ENCODE assay signal across 26 mouse cellular contexts in genomic region chr7:142096701-142097100, GRCm38 (mm10). TPM values are rescaled to one million over a fixed set of nuclear protein-coding genes. Genes with fewer than 3 reads are reported as not detected.
A peak's percentile ranks its signal among the peaks of the same experiment; 100 is the strongest.
DNase-seq lines count a peak whose midpoint lies in the region; ATAC-seq and TF ChIP-seq lines count a peak whose summit lies in the region.
"Had no signal": no experiment of that assay in that cellular context is flagged by ENCODE, and none has a peak within 500 bp of the region (broad histone marks: within the 10 kb centered on the region; RNA-seq: fewer than 3 reads in every experiment).

No protein-coding gene starts in this region.

- peak overlapping the region; percentile 96; the same call in 1 of the 2 replicates for H3K4me2 ChIP-seq in forebrain, postnatal 0 days (ENCODE audit: low read depth)
- no peak overlapping the region; the same call in 1 of the 2 replicates for H3K4me2 ChIP-seq in forebrain, embryonic 16.5 days (ENCODE audit: low read length)
- H3K4me2 ChIP-seq in midbrain, embryonic 14.5 days (ENCODE audit: low read length) = peak overlapping the region; percentile 80; the same call in 1 of the 2 replicates
- peak overlapping the region; percentile 96 for H3K4me2 ChIP-seq in midbrain, embryonic 16.5 days (ENCODE audit: low read length)
- H3K4me2 ChIP-seq: liver, embryonic 15.5 days had no signal

- H3K4me3 ChIP-seq in forebrain, postnatal 0 days (ENCODE audit: low read depth, low read length) = no peak overlapping the region
- no peak overlapping the region for H3K4me3 ChIP-seq in forebrain, embryonic 16.5 days (replicated peaks; ENCODE audit: low read length)
- no peak overlapping the region for H3K4me3 ChIP-seq in midbrain, embryonic 14.5 days (replicated peaks; ENCODE audit: low read depth, low read length)
- no peak overlapping the region for H3K4me3 ChIP-seq in midbrain, embryonic 10.5 days
- peak overlapping the region; percentile 88; the same call in 1 of the 2 replicates for H3K4me3 ChIP-seq in midbrain, embryonic 16.5 days (ENCODE audit: low read depth, low read length)
- H3K4me3 ChIP-seq: liver, embryonic 15.5 days; megakaryocyte, embryonic 14.5 days had no signal

- no peak for DNase-seq in forebrain, postnatal 0 days
- DNase-seq in midbrain, embryonic 14.5 days = no peak
- DNase-seq in midbrain, embryonic 10.5 days (ENCODE audit: low spot score) = no peak
- no peak for DNase-seq in layer of hippocampus, postnatal 25 days (ENCODE audit: extremely low spot score in 1 of 2, low spot score in 1 of 2)
- no peak for DNase-seq in lung, postnatal 36 days
- DNase-seq: heart, postnatal 4 days; kidney, adult 11 months; lung, postnatal 10 days; right cerebral cortex, postnatal 25 days had no signal

- no peaks in the 10 kb centered on the region for H3K27me3 ChIP-seq in forebrain, postnatal 0 days (ENCODE audit: insufficient read depth, low read length)
- H3K27me3 ChIP-seq in forebrain, embryonic 16.5 days (replicated peaks; ENCODE audit: control insufficient read depth, insufficient read depth, low read length) = no peaks in the 10 kb centered on the region; the same call in 1 of the 2 replicates
- peaks cover 6% of the 10 kb centered on the region; the same call in 1 of the 2 replicates for H3K27me3 ChIP-seq in midbrain, embryonic 14.5 days (ENCODE audit: control insufficient read depth, insufficient read depth, low read length)
- H3K27me3 ChIP-seq in midbrain, embryonic 10.5 days (ENCODE audit: low read depth, poor library complexity, severe bottlenecking) = peaks cover 67% of the 10 kb centered on the region
- no peaks in the 10 kb centered on the region for H3K27me3 ChIP-seq in midbrain, embryonic 16.5 days (ENCODE audit: control insufficient read depth, insufficient read depth, low read depth, low read length)

- H3K9me3 ChIP-seq in forebrain, postnatal 0 days (ENCODE audit: low read length) = no peaks in the 10 kb centered on the region
- no peaks in the 10 kb centered on the region for H3K9me3 ChIP-seq in forebrain, embryonic 16.5 days (ENCODE audit: control insufficient read depth, low read length)
- H3K9me3 ChIP-seq in midbrain, embryonic 14.5 days (ENCODE audit: control insufficient read depth, low read length) = no peaks in the 10 kb centered on the region
- no peaks in the 10 kb centered on the region for H3K9me3 ChIP-seq in midbrain, embryonic 10.5 days (replicated peaks)
- no peaks in the 10 kb centered on the region for H3K9me3 ChIP-seq in midbrain, embryonic 16.5 days (replicated peaks; ENCODE audit: control insufficient read depth, low read length, poor library complexity, severe bottlenecking)
- H3K9me3 ChIP-seq: heart, embryonic 13.5 days; liver, embryonic 15.5 days; megakaryocyte, embryonic 14.5 days had no signal

- ATAC-seq in forebrain, postnatal 0 days = no peak
- ATAC-seq in forebrain, embryonic 16.5 days = no peak
- no peak for ATAC-seq in midbrain, embryonic 14.5 days (ENCODE audit: low FRiP score, low TSS enrichment)
- no peak for ATAC-seq in midbrain, embryonic 16.5 days

- 67% methylated on average over 4 of the region's 4 CpGs for WGBS in forebrain, postnatal 0 days
- WGBS in forebrain, embryonic 16.5 days = 71% methylated on average over 4 of the region's 4 CpGs
- 79% methylated on average over 4 of the region's 4 CpGs for WGBS in midbrain, embryonic 14.5 days
- WGBS in midbrain, embryonic 10.5 days = 72% methylated on average over 4 of the region's 4 CpGs
- 66% methylated on average over 4 of the region's 4 CpGs for WGBS in midbrain, embryonic 16.5 days

- no peak for TF ChIP-seq CTCF in forebrain, postnatal 0 days (IDR thresholded peaks at IDR 0.05; ENCODE audit: low read depth)

- H3K36me3 ChIP-seq in forebrain, postnatal 0 days (ENCODE audit: insufficient read depth) = no peaks in the 10 kb centered on the region
- no peaks in the 10 kb centered on the region for H3K36me3 ChIP-seq in forebrain, embryonic 16.5 days (ENCODE audit: control insufficient read depth, insufficient read depth)
- H3K36me3 ChIP-seq in midbrain, embryonic 14.5 days (ENCODE audit: control insufficient read depth, insufficient read depth, low read length) = no peaks in the 10 kb centered on the region
- no peaks in the 10 kb centered on the region for H3K36me3 ChIP-seq in midbrain, embryonic 10.5 days
- H3K36me3 ChIP-seq in midbrain, embryonic 16.5 days (ENCODE audit: control insufficient read depth, insufficient read depth, low read length) = no peaks in the 10 kb centered on the region
- H3K36me3 ChIP-seq: heart, embryonic 13.5 days; liver, embryonic 15.5 days had no signal

- H3K27ac ChIP-seq in forebrain, postnatal 0 days (ENCODE audit: low read depth, low read length) = no peak overlapping the region
- H3K27ac ChIP-seq in forebrain, embryonic 16.5 days (ENCODE audit: low read length) = no peak overlapping the region
- no peak overlapping the region for H3K27ac ChIP-seq in midbrain, embryonic 14.5 days (replicated peaks; ENCODE audit: low read depth, low read length)
- no peak overlapping the region for H3K27ac ChIP-seq in midbrain, embryonic 10.5 days (replicated peaks)
- no peak overlapping the region for H3K27ac ChIP-seq in midbrain, embryonic 16.5 days (ENCODE audit: low read length)
- H3K27ac ChIP-seq: heart, embryonic 13.5 days; kidney, postnatal 0 days; layer of hippocampus, adult 2 months; left cerebral cortex, adult 2 months; liver, embryonic 15.5 days had no signal

- H3K4me1 ChIP-seq in forebrain, postnatal 0 days (ENCODE audit: insufficient read depth) = peaks cover 27% of the 10 kb centered on the region
- peaks cover 33% of the 10 kb centered on the region for H3K4me1 ChIP-seq in forebrain, embryonic 16.5 days (replicated peaks; ENCODE audit: control insufficient read depth, insufficient read depth, low read length)
- H3K4me1 ChIP-seq in midbrain, embryonic 14.5 days (ENCODE audit: control insufficient read depth, insufficient read depth, low read length) = peaks cover 30% of the 10 kb centered on the region
- H3K4me1 ChIP-seq in midbrain, embryonic 10.5 days = peaks cover 44% of the 10 kb centered on the region
- H3K4me1 ChIP-seq in midbrain, embryonic 16.5 days (ENCODE audit: control insufficient read depth, insufficient read depth, low read length) = peaks cover 32% of the 10 kb centered on the region

- 0 out of 2 replicates have a peak overlapping the region, but pooled peaks have one; percentile 97 for H3K9ac ChIP-seq in forebrain, postnatal 0 days
- no peak overlapping the region for H3K9ac ChIP-seq in forebrain, embryonic 16.5 days (replicated peaks; ENCODE audit: low read depth, low read length)
- H3K9ac ChIP-seq in midbrain, embryonic 14.5 days (replicated peaks; ENCODE audit: low read length) = no peak overlapping the region
- H3K9ac ChIP-seq in midbrain, embryonic 16.5 days (ENCODE audit: low read depth, low read length) = peak overlapping the region; percentile 99; the same call in 1 of the 2 replicates
- H3K9ac ChIP-seq: liver, embryonic 15.5 days had no signal

RNA-seq across cellular contexts. Expression of gene Dusp8, which starts 1.1 kb away (rescaled TPM):
- total RNA-seq in forebrain, postnatal 0 days (2014; rRNA removed) = 78.0 and 92.6 TPM in 2 replicates
- polyA plus RNA-seq in forebrain, postnatal 0 days (2015; fragmentation: Nextera tagmentation; extraction: Ambion mirVana) = 79.2 and 106 TPM in 2 replicates
- polyA plus RNA-seq in forebrain, embryonic 16.5 days (2015; fragmentation: Nextera tagmentation; extraction: Ambion mirVana) = 84.9 and 98.7 TPM in 2 replicates
- 112 and 126 TPM in 2 replicates for polyA plus RNA-seq in midbrain, embryonic 14.5 days (2014; fragmentation: Nextera tagmentation; extraction: Ambion mirVana)
- 6.4 and 13.2 TPM in 2 replicates for polyA plus RNA-seq in midbrain, embryonic 10.5 days (2016; fragmentation: Nextera tagmentation; extraction: Ambion mirVana)
- 113 and 128 TPM in 2 replicates for polyA plus RNA-seq in midbrain, embryonic 16.5 days (2015; fragmentation: Nextera tagmentation; extraction: Ambion mirVana)
- 100 to 1,000 TPM; 127 to 139 TPM for total RNA-seq in layer of hippocampus, postnatal 25 days (2021)
- total RNA-seq: granulocyte monocyte progenitor cell, adult 5-6 weeks had no signal

RNA-seq across cellular contexts. Expression of gene Gm45618, which starts 23.8 kb away (rescaled TPM):
- total RNA-seq in forebrain, postnatal 0 days (2014; rRNA removed) = not detected in 2 replicates
- polyA plus RNA-seq in forebrain, postnatal 0 days (2015; fragmentation: Nextera tagmentation; extraction: Ambion mirVana) = 0.24 TPM in 1 of 2 replicates, not detected in the other
- 0.34 TPM in 1 of 2 replicates, not detected in the other for polyA plus RNA-seq in forebrain, embryonic 16.5 days (2015; fragmentation: Nextera tagmentation; extraction: Ambion mirVana)
- polyA plus RNA-seq in midbrain, embryonic 14.5 days (2014; fragmentation: Nextera tagmentation; extraction: Ambion mirVana) = 0.34 TPM in 1 of 2 replicates, not detected in the other
- polyA plus RNA-seq in midbrain, embryonic 10.5 days (2016; fragmentation: Nextera tagmentation; extraction: Ambion mirVana) = 0.29 TPM in 1 of 2 replicates, not detected in the other
- polyA plus RNA-seq in midbrain, embryonic 16.5 days (2015; fragmentation: Nextera tagmentation; extraction: Ambion mirVana) = 0.30 TPM in 1 of 2 replicates, not detected in the other
- not detected for total RNA-seq in layer of hippocampus, postnatal 25 days (2021)
- total RNA-seq: adrenal gland, postnatal 4 days; ES-E14; gastrocnemius, adult 18-20 months; granulocyte monocyte progenitor cell, adult 5-6 weeks; heart, postnatal 4 days; layer of hippocampus, adult 2 months; left cerebral cortex, adult 2 months had no signal
- polyA plus RNA-seq: heart, embryonic 13.5 days; kidney, postnatal 0 days; limb, embryonic 11.5 days; liver, embryonic 15.5 days; myocyte; stomach, embryonic 16.5 days; thymus, postnatal 0 days had no signal

RNA-seq across cellular contexts. Expression of gene Mob2, which starts 35.8 kb away (rescaled TPM):
- total RNA-seq in forebrain, postnatal 0 days (2014; rRNA removed) = 37.8 and 42.5 TPM in 2 replicates
- 39.8 and 39.9 TPM in 2 replicates for polyA plus RNA-seq in forebrain, postnatal 0 days (2015; fragmentation: Nextera tagmentation; extraction: Ambion mirVana)
- 53.2 and 54.2 TPM in 2 replicates for polyA plus RNA-seq in forebrain, embryonic 16.5 days (2015; fragmentation: Nextera tagmentation; extraction: Ambion mirVana)
- 53.5 and 57.2 TPM in 2 replicates for polyA plus RNA-seq in midbrain, embryonic 14.5 days (2014; fragmentation: Nextera tagmentation; extraction: Ambion mirVana)
- polyA plus RNA-seq in midbrain, embryonic 10.5 days (2016; fragmentation: Nextera tagmentation; extraction: Ambion mirVana) = 62.2 and 64.0 TPM in 2 replicates
- polyA plus RNA-seq in midbrain, embryonic 16.5 days (2015; fragmentation: Nextera tagmentation; extraction: Ambion mirVana) = 47.5 and 50.3 TPM in 2 replicates
- 10 to 100 TPM; 27.0 to 29.1 TPM for total RNA-seq in layer of hippocampus, postnatal 25 days (2021)

RNA-seq across cellular contexts. Expression of gene Gm39115, which starts 39.1 kb away (rescaled TPM):
- total RNA-seq in forebrain, postnatal 0 days (2014; rRNA removed) = not detected in 2 replicates
- not detected in 2 replicates for polyA plus RNA-seq in forebrain, postnatal 0 days (2015; fragmentation: Nextera tagmentation; extraction: Ambion mirVana)
- not detected in 2 replicates for polyA plus RNA-seq in forebrain, embryonic 16.5 days (2015; fragmentation: Nextera tagmentation; extraction: Ambion mirVana)
- not detected in 2 replicates for polyA plus RNA-seq in midbrain, embryonic 14.5 days (2014; fragmentation: Nextera tagmentation; extraction: Ambion mirVana)
- not detected in 2 replicates for polyA plus RNA-seq in midbrain, embryonic 10.5 days (2016; fragmentation: Nextera tagmentation; extraction: Ambion mirVana)
- polyA plus RNA-seq in midbrain, embryonic 16.5 days (2015; fragmentation: Nextera tagmentation; extraction: Ambion mirVana) = not detected in 2 replicates
- not detected for total RNA-seq in layer of hippocampus, postnatal 25 days (2021)
- total RNA-seq: adrenal gland, postnatal 4 days; ES-E14; gastrocnemius, adult 18-20 months; granulocyte monocyte progenitor cell, adult 5-6 weeks; heart, postnatal 4 days; layer of hippocampus, adult 2 months; left cerebral cortex, adult 2 months had no signal
- polyA plus RNA-seq: embryonic facial prominence, embryonic 14.5 days; heart, embryonic 13.5 days; kidney, postnatal 0 days; limb, embryonic 11.5 days; liver, embryonic 15.5 days; myocyte; stomach, embryonic 16.5 days; thymus, postnatal 0 days had no signal

RNA-seq across cellular contexts. Expression of gene Gm45337, which starts 47.7 kb away (rescaled TPM):
- not detected in 2 replicates for total RNA-seq in forebrain, postnatal 0 days (2014; rRNA removed)
- not detected in 2 replicates for polyA plus RNA-seq in forebrain, postnatal 0 days (2015; fragmentation: Nextera tagmentation; extraction: Ambion mirVana)
- not detected in 2 replicates for polyA plus RNA-seq in forebrain, embryonic 16.5 days (2015; fragmentation: Nextera tagmentation; extraction: Ambion mirVana)
- polyA plus RNA-seq in midbrain, embryonic 14.5 days (2014; fragmentation: Nextera tagmentation; extraction: Ambion mirVana) = not detected in 2 replicates
- polyA plus RNA-seq in midbrain, embryonic 10.5 days (2016; fragmentation: Nextera tagmentation; extraction: Ambion mirVana) = not detected in 2 replicates
- polyA plus RNA-seq in midbrain, embryonic 16.5 days (2015; fragmentation: Nextera tagmentation; extraction: Ambion mirVana) = not detected in 2 replicates
- total RNA-seq in layer of hippocampus, postnatal 25 days (2021) = not detected
- total RNA-seq: adrenal gland, postnatal 4 days; ES-E14; gastrocnemius, adult 18-20 months; granulocyte monocyte progenitor cell, adult 5-6 weeks; heart, postnatal 4 days; layer of hippocampus, adult 2 months; left cerebral cortex, adult 2 months had no signal
- polyA plus RNA-seq: embryonic facial prominence, embryonic 14.5 days; heart, embryonic 13.5 days; kidney, postnatal 0 days; limb, embryonic 11.5 days; liver, embryonic 15.5 days; myocyte; stomach, embryonic 16.5 days; thymus, postnatal 0 days had no signal

Comparison
In these comparisons a context has a peak if more than half of its experiments do, and no peak if none do; other contexts are left out.
1. H3K9ac ChIP-seq: peak in forebrain, postnatal 0 days (single experiment) and midbrain, embryonic 16.5 days (single experiment); none in forebrain, embryonic 16.5 days (single experiment) and midbrain, embryonic 14.5 days (single experiment).